8 mouse cellular contexts compared by ENCODE assay signal in genomic region chr17:5893092-5893491, GRCm38 (mm10). TPM values are rescaled to one million over a fixed set of nuclear protein-coding genes. Genes with fewer than 3 reads are reported as not detected.
A peak's percentile ranks its signal among the peaks of the same experiment; 100 is the strongest.
DNase-seq lines count a peak whose midpoint lies in the region; ATAC-seq and TF ChIP-seq lines count a peak whose summit lies in the region.

No protein-coding gene starts in this region.

- H3K9me3 ChIP-seq in E14TG2a.4 (ENCODE audit: low read length), result no peaks in the 10 kb centered on the region
- H3K9me3 ChIP-seq in intestine, embryonic 14.5 days (ENCODE audit: control insufficient read depth, low read length), result no peaks in the 10 kb centered on the region

- TF ChIP-seq POLR2A in liver, adult 2 months (IDR thresholded peaks at IDR 0.05; ENCODE audit: extremely low read depth, insufficient read depth, low read length), result no peak

- peak overlapping the region; percentile 30; the same call in 1 of the 2 replicates for H3K4me2 ChIP-seq in intestine, embryonic 14.5 days (ENCODE audit: low read length)

- H3K79me2 ChIP-seq in liver, adult 2 months (ENCODE audit: control insufficient read depth, insufficient read depth, low read length), result 0 out of 2 replicates have a peak, but pooled peaks cover 2% of the 10 kb centered on the region

- no peaks in the 10 kb centered on the region for H3K27me3 ChIP-seq in E14TG2a.4 (ENCODE audit: insufficient read depth, low read length)
- H3K27me3 ChIP-seq in intestine, embryonic 14.5 days (replicated peaks; ENCODE audit: control insufficient read depth, insufficient read depth, low read length), result no peaks in the 10 kb centered on the region
- H3K27me3 ChIP-seq in liver, adult 2 months (ENCODE audit: control insufficient read depth, insufficient read depth, low read length), result no peaks in the 10 kb centered on the region

- peak; percentile 54 for DNase-seq in adrenal gland, postnatal 14 days
- DNase-seq in adrenal gland, postnatal 4 days (ENCODE audit: low spot score in 2 of 2), result no peak
- DNase-seq in intestine, embryonic 14.5 days (ENCODE audit: low spot score), result peak; percentile 73
- peak; percentile 96 for DNase-seq in liver, adult 2 months (ENCODE audit: extremely low read depth, low read depth, low spot score)
- DNase-seq in left cerebral cortex, adult 18-20 months (ENCODE audit: low spot score in 2 of 2), result no peak
- no peak for DNase-seq in left cerebral cortex, postnatal 25 days (ENCODE audit: low spot score in 2 of 2)
- no peak for DNase-seq in left cerebral cortex, adult 2 months (ENCODE audit: extremely low spot score in 1 of 2, low spot score in 2 of 2)

- intact Hi-C loops in left cerebral cortex, postnatal 25 days (cut with DNase I), result no loop called here
- intact Hi-C loops in left cerebral cortex, adult 2 months (cut with DNase I), result loop anchor here (10.0 kb wide), 1 partner anchor 458 kb away; no protein-coding TSS in a partner anchor

- 23% methylated on average over 7 of the region's 7 CpGs for WGBS in intestine, embryonic 14.5 days
- 10% methylated on average over 7 of the region's 7 CpGs for WGBS in liver, adult 2 months

- TF ChIP-seq CTCF in E14TG2a.4 (conservative IDR thresholded peaks at IDR 0.05; ENCODE audit: low read length), result no peak
- 0 out of 2 replicates have a peak, but pooled peaks have one; percentile 9 for TF ChIP-seq CTCF in liver, adult 2 months (IDR thresholded peaks at IDR 0.05; ENCODE audit: low read depth, low read length)
- no peak for TF ChIP-seq CTCF in left cerebral cortex, adult 2 months (IDR thresholded peaks at IDR 0.05)

- 0 out of 2 replicates have a peak overlapping the region, but pooled peaks have one; percentile 7 for H3K4me3 ChIP-seq in E14TG2a.4 (replicated peaks; ENCODE audit: low read length)
- no peak overlapping the region for H3K4me3 ChIP-seq in intestine, embryonic 14.5 days (ENCODE audit: low read depth, low read length)
- H3K4me3 ChIP-seq in liver, adult 2 months (ENCODE audit: insufficient read depth, low read depth, low read length), result no peak overlapping the region
- no peak overlapping the region for H3K4me3 ChIP-seq in left cerebral cortex, adult 2 months

- ATAC-seq in intestine, embryonic 14.5 days (replicated peaks; ENCODE audit: low FRiP score, low TSS enrichment, low read depth), result peak; percentile 86

- H3K36me3 ChIP-seq in E14TG2a.4 (ENCODE audit: insufficient read depth, low read length), result no peaks in the 10 kb centered on the region
- peaks cover 17% of the 10 kb centered on the region for H3K36me3 ChIP-seq in intestine, embryonic 14.5 days (ENCODE audit: control insufficient read depth, insufficient read depth, low read length)
- no peaks in the 10 kb centered on the region; the same call in 1 of the 2 replicates for H3K36me3 ChIP-seq in liver, adult 2 months (ENCODE audit: control insufficient read depth, insufficient read depth, low read length)

- no peak overlapping the region for H3K9ac ChIP-seq in intestine, embryonic 14.5 days (ENCODE audit: low read length)
- H3K9ac ChIP-seq in liver, adult 2 months (ENCODE audit: low read depth, low read length), result no peak overlapping the region

- peaks cover 74% of the 10 kb centered on the region for H3K4me1 ChIP-seq in E14TG2a.4 (replicated peaks; ENCODE audit: low read depth, low read length)
- H3K4me1 ChIP-seq in intestine, embryonic 14.5 days (replicated peaks; ENCODE audit: control insufficient read depth, insufficient read depth, low read length), result no peaks in the 10 kb centered on the region
- H3K4me1 ChIP-seq in liver, adult 2 months (ENCODE audit: control insufficient read depth, insufficient read depth, low read length), result peaks cover 11% of the 10 kb centered on the region; the same call in 1 of the 2 replicates

- H3K27ac ChIP-seq in intestine, embryonic 14.5 days (ENCODE audit: low read depth), result peak overlapping the region; percentile 85
- peak overlapping the region; percentile 37; the same call in 1 of the 2 replicates for H3K27ac ChIP-seq in liver, adult 2 months (replicated peaks; ENCODE audit: insufficient read depth, low read depth, low read length)
- H3K27ac ChIP-seq in left cerebral cortex, adult 2 months, result no peak overlapping the region

RNA-seq across cellular contexts. Expression of gene Synj2, which starts 48.0 kb away (rescaled TPM):
- 12.4 and 13.3 TPM in 2 replicates for total RNA-seq in adrenal gland, postnatal 14 days (2021)
- 10 to 100 TPM; 12.4 to 12.8 TPM for total RNA-seq in adrenal gland, postnatal 4 days (2021)
- 9.0 and 10.0 TPM in 2 replicates for polyA plus RNA-seq in intestine, embryonic 14.5 days (2014; fragmentation: Nextera tagmentation; extraction: Ambion mirVana)
- 3.0 and 3.7 TPM in 2 replicates for total RNA-seq in liver, adult 2 months (2014; rRNA removed)
- polyA plus RNA-seq in liver, adult 2 months (2012; rRNA removed), result 0.66 and 1.2 TPM in 2 replicates
- 100 to 1,000 TPM; 121 to 135 TPM for total RNA-seq in left cerebral cortex, adult 18-20 months (2021)
- total RNA-seq in left cerebral cortex, postnatal 25 days (2021), result 100 to 1,000 TPM in 1 of 2 experiments, 10 to 100 TPM in 1; 84.0 to 123 TPM
- 100 to 1,000 TPM; 130 to 132 TPM for total RNA-seq in left cerebral cortex, adult 2 months (2021)

RNA-seq across cellular contexts. Expression of gene Snx9, which starts 52.0 kb away (rescaled TPM):
- 48.4 and 49.2 TPM in 2 replicates for total RNA-seq in adrenal gland, postnatal 14 days (2021)
- 10 to 100 TPM; 52.0 to 57.6 TPM for total RNA-seq in adrenal gland, postnatal 4 days (2021)
- 41.5 and 42.7 TPM in 2 replicates for polyA plus RNA-seq in intestine, embryonic 14.5 days (2014; fragmentation: Nextera tagmentation; extraction: Ambion mirVana)
- 26.8 and 30.5 TPM in 2 replicates for total RNA-seq in liver, adult 2 months (2014; rRNA removed)
- 19.7 and 22.2 TPM in 2 replicates for polyA plus RNA-seq in liver, adult 2 months (2012; rRNA removed)
- 10 to 100 TPM; 15.5 to 16.7 TPM for total RNA-seq in left cerebral cortex, adult 18-20 months (2021)
- total RNA-seq in left cerebral cortex, postnatal 25 days (2021), result 10 to 100 TPM; 13.1 to 13.2 TPM
- 10 to 100 TPM; 14.7 to 16.6 TPM for total RNA-seq in left cerebral cortex, adult 2 months (2021)

Comparison
In these comparisons a context has a peak if more than half of its experiments do, and no peak if none do; other contexts are left out.
1. DNase-seq: peak in adrenal gland, postnatal 14 days (single experiment), intestine, embryonic 14.5 days (single experiment) and liver, adult 2 months (single experiment); none in adrenal gland, postnatal 4 days (0 of 2), left cerebral cortex, adult 18-20 months (0 of 2), left cerebral cortex, postnatal 25 days (0 of 2) and left cerebral cortex, adult 2 months (0 of 2).